ENCODE assay signal across 16 mouse cellular contexts in the genomic region with DNA sequence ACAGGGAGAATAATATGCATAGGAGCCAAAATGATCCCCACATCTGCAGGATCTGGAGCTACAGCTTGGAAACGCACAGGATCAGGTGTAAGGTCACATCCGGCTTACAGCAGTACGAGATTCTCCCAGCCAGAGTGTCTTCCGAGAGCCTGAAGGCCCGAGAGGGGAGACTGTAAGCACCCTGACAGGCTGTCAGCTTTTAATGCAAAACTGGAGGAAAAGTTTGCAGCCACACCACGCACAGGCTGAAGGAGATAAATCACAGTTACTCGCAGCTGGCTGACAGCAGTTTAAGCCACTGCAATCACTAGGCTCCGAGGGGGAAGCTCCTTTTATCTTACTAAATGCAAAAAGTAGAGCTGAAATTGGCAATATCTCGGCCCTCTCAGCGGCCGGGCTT.
DNase-seq lines count a peak whose midpoint lies in the region; ATAC-seq lines count a peak whose summit lies in the region.
"Had no signal": no experiment of that assay in that cellular context is flagged by ENCODE, and none has a peak within 500 bp of the region (broad histone marks: within the 10 kb centered on the region; RNA-seq: fewer than 3 reads in every experiment).

No protein-coding gene starts in this region.

- no peaks in the 10 kb centered on the region for H3K27me3 ChIP-seq in hindbrain, embryonic 14.5 days (ENCODE audit: control insufficient read depth, insufficient read depth, low read length)
- H3K27me3 ChIP-seq in hindbrain, embryonic 13.5 days, result peaks cover 8% of the 10 kb centered on the region; the same call in 1 of the 2 replicates
- H3K27me3 ChIP-seq in midbrain, embryonic 14.5 days (ENCODE audit: control insufficient read depth, insufficient read depth, low read length), result no peaks in the 10 kb centered on the region
- no peaks in the 10 kb centered on the region for H3K27me3 ChIP-seq in midbrain, embryonic 11.5 days (ENCODE audit: control insufficient read depth, insufficient read depth, low read length)
- no peaks in the 10 kb centered on the region for H3K27me3 ChIP-seq in hindbrain, embryonic 15.5 days
- no peaks in the 10 kb centered on the region for H3K27me3 ChIP-seq in stomach, embryonic 15.5 days (replicated peaks)
- H3K27me3 ChIP-seq: forebrain, embryonic 15.5 days; midbrain, embryonic 12.5 days had no signal

- ATAC-seq in hindbrain, embryonic 14.5 days (ENCODE audit: low FRiP score), result no peak
- no peak for ATAC-seq in hindbrain, embryonic 13.5 days (ENCODE audit: low FRiP score)
- no peak for ATAC-seq in midbrain, embryonic 14.5 days (ENCODE audit: low FRiP score, low TSS enrichment)
- ATAC-seq in midbrain, embryonic 11.5 days (ENCODE audit: low FRiP score), result no peak
- ATAC-seq in hindbrain, embryonic 15.5 days (ENCODE audit: low FRiP score, low read depth), result no peak
- ATAC-seq in stomach, embryonic 15.5 days (ENCODE audit: insufficient read depth, low FRiP score, low read depth), result no peak
- no peak for ATAC-seq in megakaryocyte, adult 5-6 weeks (ENCODE audit: poor library complexity, severe bottlenecking)
- ATAC-seq: forebrain, embryonic 15.5 days had no signal

- H3K9me3 ChIP-seq in hindbrain, embryonic 14.5 days (ENCODE audit: control insufficient read depth, low read length), result no peaks in the 10 kb centered on the region
- no peaks in the 10 kb centered on the region for H3K9me3 ChIP-seq in hindbrain, embryonic 13.5 days
- no peaks in the 10 kb centered on the region for H3K9me3 ChIP-seq in midbrain, embryonic 14.5 days (ENCODE audit: control insufficient read depth, low read length)
- no peaks in the 10 kb centered on the region for H3K9me3 ChIP-seq in midbrain, embryonic 11.5 days (ENCODE audit: control insufficient read depth, low read length)
- H3K9me3 ChIP-seq in hindbrain, embryonic 15.5 days, result no peaks in the 10 kb centered on the region
- H3K9me3 ChIP-seq in stomach, embryonic 15.5 days, result no peaks in the 10 kb centered on the region
- H3K9me3 ChIP-seq: forebrain, embryonic 15.5 days; limb, embryonic 12.5 days; midbrain, embryonic 12.5 days had no signal

- DNase-seq in hindbrain, embryonic 14.5 days (ENCODE audit: low spot score), result peak; percentile 49
- DNase-seq in midbrain, embryonic 14.5 days, result peak; percentile 45
- DNase-seq in midbrain, embryonic 11.5 days (ENCODE audit: low spot score, missing footprints), result no peak
- no peak for DNase-seq in Muller cell, postnatal 12 days (ENCODE audit: inconsistent ontology term)
- DNase-seq: cerebellum, adult 9-10 months; heart, adult 18-20 months; kidney, postnatal 25 days; thymus, postnatal 25 days had no signal

- no peak overlapping the region for H3K9ac ChIP-seq in hindbrain, embryonic 14.5 days
- no peak overlapping the region; the same call in 1 of the 2 replicates for H3K9ac ChIP-seq in hindbrain, embryonic 13.5 days
- H3K9ac ChIP-seq in midbrain, embryonic 14.5 days (replicated peaks; ENCODE audit: low read length), result no peak overlapping the region
- no peak overlapping the region for H3K9ac ChIP-seq in midbrain, embryonic 11.5 days (ENCODE audit: low read length)
- H3K9ac ChIP-seq in hindbrain, embryonic 15.5 days, result no peak overlapping the region
- H3K9ac ChIP-seq in stomach, embryonic 15.5 days, result no peak overlapping the region
- H3K9ac ChIP-seq: forebrain, embryonic 15.5 days; limb, embryonic 12.5 days; midbrain, embryonic 12.5 days had no signal

- H3K4me1 ChIP-seq in hindbrain, embryonic 14.5 days (replicated peaks; ENCODE audit: control insufficient read depth, insufficient read depth, low read length), result no peaks in the 10 kb centered on the region
- peaks cover 13% of the 10 kb centered on the region for H3K4me1 ChIP-seq in hindbrain, embryonic 13.5 days (replicated peaks)
- no peaks in the 10 kb centered on the region for H3K4me1 ChIP-seq in midbrain, embryonic 14.5 days (ENCODE audit: control insufficient read depth, insufficient read depth, low read length)
- no peaks in the 10 kb centered on the region for H3K4me1 ChIP-seq in midbrain, embryonic 11.5 days (ENCODE audit: control insufficient read depth, insufficient read depth, low read length)
- H3K4me1 ChIP-seq in hindbrain, embryonic 15.5 days (replicated peaks), result peaks cover 10% of the 10 kb centered on the region
- H3K4me1 ChIP-seq in stomach, embryonic 15.5 days, result 0 out of 2 replicates have a peak, but pooled peaks cover 4% of the 10 kb centered on the region
- H3K4me1 ChIP-seq: midbrain, embryonic 12.5 days had no signal

- no peak overlapping the region for H3K4me2 ChIP-seq in hindbrain, embryonic 14.5 days (replicated peaks)
- no peak overlapping the region for H3K4me2 ChIP-seq in hindbrain, embryonic 13.5 days
- no peak overlapping the region for H3K4me2 ChIP-seq in midbrain, embryonic 14.5 days (ENCODE audit: low read length)
- no peak overlapping the region for H3K4me2 ChIP-seq in midbrain, embryonic 11.5 days
- H3K4me2 ChIP-seq in hindbrain, embryonic 15.5 days, result 0 out of 2 replicates have a peak overlapping the region, but pooled peaks have one; percentile 11
- H3K4me2 ChIP-seq in stomach, embryonic 15.5 days, result peak overlapping the region; percentile 3; the same call in 1 of the 2 replicates
- H3K4me2 ChIP-seq: forebrain, embryonic 15.5 days; limb, embryonic 12.5 days; midbrain, embryonic 12.5 days had no signal

- no peaks in the 10 kb centered on the region for H3K36me3 ChIP-seq in hindbrain, embryonic 14.5 days (replicated peaks; ENCODE audit: control insufficient read depth, insufficient read depth)
- no peaks in the 10 kb centered on the region for H3K36me3 ChIP-seq in hindbrain, embryonic 13.5 days
- H3K36me3 ChIP-seq in midbrain, embryonic 14.5 days (ENCODE audit: control insufficient read depth, insufficient read depth, low read length), result no peaks in the 10 kb centered on the region
- no peaks in the 10 kb centered on the region for H3K36me3 ChIP-seq in midbrain, embryonic 11.5 days (ENCODE audit: control insufficient read depth, insufficient read depth, low read length)
- no peaks in the 10 kb centered on the region for H3K36me3 ChIP-seq in hindbrain, embryonic 15.5 days
- no peaks in the 10 kb centered on the region for H3K36me3 ChIP-seq in stomach, embryonic 15.5 days
- H3K36me3 ChIP-seq: forebrain, embryonic 15.5 days; limb, embryonic 12.5 days; midbrain, embryonic 12.5 days had no signal

- H3K4me3 ChIP-seq in hindbrain, embryonic 14.5 days (replicated peaks; ENCODE audit: low read length), result no peak overlapping the region
- H3K4me3 ChIP-seq in hindbrain, embryonic 13.5 days, result no peak overlapping the region
- H3K4me3 ChIP-seq in midbrain, embryonic 14.5 days (replicated peaks; ENCODE audit: low read depth, low read length), result no peak overlapping the region
- no peak overlapping the region for H3K4me3 ChIP-seq in midbrain, embryonic 11.5 days (ENCODE audit: low read depth, low read length)
- H3K4me3 ChIP-seq in hindbrain, embryonic 15.5 days, result no peak overlapping the region
- H3K4me3 ChIP-seq in stomach, embryonic 15.5 days (replicated peaks), result no peak overlapping the region
- H3K4me3 ChIP-seq: erythroblast, embryonic 14.5 days; forebrain, embryonic 15.5 days; limb, embryonic 12.5 days; midbrain, embryonic 12.5 days had no signal

- WGBS in hindbrain, embryonic 14.5 days, result 48% methylated on average over 11 of the region's 11 CpGs
- 56% methylated on average over 11 of the region's 11 CpGs for WGBS in hindbrain, embryonic 13.5 days
- 58% methylated on average over 11 of the region's 11 CpGs for whole genome bisulfite sequencing in midbrain, embryonic 14.5 days
- WGBS in midbrain, embryonic 11.5 days, result 77% methylated on average over 11 of the region's 11 CpGs
- WGBS in hindbrain, embryonic 15.5 days, result 49% methylated on average over 11 of the region's 11 CpGs
- WGBS in stomach, embryonic 15.5 days, result 23% methylated on average over 11 of the region's 11 CpGs

- no peak overlapping the region for H3K27ac ChIP-seq in hindbrain, embryonic 14.5 days
- H3K27ac ChIP-seq in hindbrain, embryonic 13.5 days, result no peak overlapping the region; the same call in 1 of the 2 replicates
- peak overlapping the region; percentile 32; the same call in 1 of the 2 replicates for H3K27ac ChIP-seq in midbrain, embryonic 14.5 days (replicated peaks; ENCODE audit: low read depth, low read length)
- no peak overlapping the region for H3K27ac ChIP-seq in midbrain, embryonic 11.5 days (ENCODE audit: low read depth, low read length)
- H3K27ac ChIP-seq in hindbrain, embryonic 15.5 days (replicated peaks), result no peak overlapping the region
- no peak overlapping the region for H3K27ac ChIP-seq in stomach, embryonic 15.5 days
- H3K27ac ChIP-seq: forebrain, embryonic 15.5 days; limb, embryonic 12.5 days; midbrain, embryonic 12.5 days had no signal

Comparison
In these comparisons a context has a peak if more than half of its experiments do, and no peak if none do; other contexts are left out.
1. DNase-seq: peak in hindbrain, embryonic 14.5 days (single experiment) and midbrain, embryonic 14.5 days (single experiment); none in midbrain, embryonic 11.5 days (single experiment) and Muller cell, postnatal 12 days (single experiment).
2. H3K4me2 ChIP-seq: peak in hindbrain, embryonic 15.5 days (single experiment) and stomach, embryonic 15.5 days (single experiment); none in hindbrain, embryonic 14.5 days (single experiment), hindbrain, embryonic 13.5 days (single experiment), midbrain, embryonic 14.5 days (single experiment) and midbrain, embryonic 11.5 days (single experiment).